Mouse (Mus musculus) liver, postnatal 0 days (tissue): ENCODE data around the gene Egfem1. TPM values are rescaled to one million over a fixed set of nuclear protein-coding genes. Genes with fewer than 3 reads are reported as not detected.

ENCODE experiments used
- ATAC-seq: fragments of 200-750 bp; cut with Nextera tagmentation; 2 replicates; pipeline ENCODE4 v1.8.0; 2017; ENCODE audit warnings: mild to moderate bottlenecking, moderate library complexity
- DNase-seq: peaks from one replicate; pipeline ENCODE4 v3.0.0-alpha.2; 2016
- H3K27ac ChIP-seq: fragments of 300-500 bp; sonication (generic); 2 replicates; pipeline ENCODE4 v1.5.1; 2014; ENCODE audit warnings: antibody characterized with exemption, moderate library complexity, mild to moderate bottlenecking, low read depth
- H3K27me3 ChIP-seq: fragments of 300-500 bp; sonication (generic); 2 replicates; pipeline ENCODE4 v1.6.1; 2014; ENCODE audit warnings: low read length, control low read depth, mixed read lengths; ENCODE audit not compliant: insufficient read depth
- H3K36me3 ChIP-seq: fragments of 300-500 bp; sonication (generic); replicated peaks from 2 replicates; pipeline ENCODE4 v1.6.1; 2014; ENCODE audit warnings: mild to moderate bottlenecking, control low read depth, low read length, moderate library complexity, mixed read lengths; ENCODE audit not compliant: insufficient read depth
- H3K4me1 ChIP-seq: fragments of 300-500 bp; sonication (generic); 2 replicates; pipeline ENCODE4 v1.6.1; 2014; ENCODE audit warnings: antibody characterized with exemption, mild to moderate bottlenecking, control low read depth; ENCODE audit not compliant: insufficient read depth
- H3K4me2 ChIP-seq: fragments of 300-500 bp; sonication (generic); 2 replicates; pipeline ENCODE4 v1.6.1; 2014; ENCODE audit warnings: low read depth, mild to moderate bottlenecking, low read length, moderate library complexity, mixed read lengths
- H3K4me3 ChIP-seq: fragments of 300-500 bp; sonication (generic); 2 replicates; pipeline ENCODE4 v1.5.1; 2014; ENCODE audit warnings: low read depth, low read length
- H3K9ac ChIP-seq: fragments of 300-500 bp; sonication (generic); replicated peaks from 2 replicates; pipeline ENCODE4 v1.6.1; 2014; ENCODE audit warnings: mild to moderate bottlenecking, moderate library complexity
- H3K9me3 ChIP-seq: fragments of 300-500 bp; sonication (generic); 2 replicates; pipeline ENCODE4 v1.6.1; 2016; ENCODE audit warnings: mild to moderate bottlenecking, control low read depth, low read length, mixed read lengths
- CTCF ChIP-seq: sonication (generic); IDR thresholded peaks from 2 replicates; pipeline ENCODE4 v1.5.1; 2016; ENCODE audit warnings: antibody characterized with exemption, low read depth
- EP300 ChIP-seq: IDR thresholded peaks from 2 replicates; pipeline ENCODE4 v1.6.1; 2016; ENCODE audit warnings: antibody characterized with exemption, low read depth, mild to moderate bottlenecking
- WGBS: fragments of 180-500 bp; shearing (Covaris S2); extraction: QIAGEN DNeasy Blood & Tissue Kit; methylation state at CpG from one replicate; pipeline ENCODE4 v1.1.7; 2014; ENCODE audit not compliant: insufficient replicate concordance; 5-methylcytosine and 5-hydroxymethylcytosine counted together
- polyA plus RNA-seq: library from polyadenylated mRNA; unstranded; fragments of >200 nt; fragmentation: Nextera tagmentation; extraction: Ambion mirVana; gene quantifications from 2 replicates; pipeline ENCODE4 v1.2.1, GENCODE M21; 2015

Gene Egfem1
- polyA plus RNA-seq, 1 experiment from 2014 or later: 0.69 TPM

GRCm38 (mm10) chr3:29236517-29236916 is 154.7 kb downstream of the Egfem1 start:
- Histone ChIP-seq H3K4me3 (no peak overlapping the region), H3K9ac (no peak overlapping the region), H3K4me1 (no peaks in the 10 kb centered on the region), H3K36me3 (no peaks in the 10 kb centered on the region), H3K9me3 (no peaks in the 10 kb centered on the region), H3K27me3 (no peaks in the 10 kb centered on the region), H3K27ac (no peak overlapping the region), H3K4me2 (no peak overlapping the region)
- WGBS: 72% methylated on average over 5 of the region's 5 CpGs
- TF ChIP-seq EP300 (no peak), CTCF (no peak)
- ATAC-seq (no peak), DNase-seq (no peak)

- no peaks in the 10 kb centered on the region for H3K4me1 ChIP-seq
- H3K36me3 ChIP-seq: no peaks in the 10 kb centered on the region
- ATAC-seq: peak; percentile 35; the same call in 1 of the 2 replicates
- no peak overlapping the region for H3K9ac ChIP-seq
- TF ChIP-seq EP300 (peak; percentile 46; the same call in 1 of the 2 replicates), CTCF (no peak)
- no peaks in the 10 kb centered on the region for H3K9me3 ChIP-seq
- 33% methylated on average over 3 of the region's 3 CpGs for WGBS
- no peak overlapping the region for H3K4me2 ChIP-seq
- no peak for DNase-seq
- H3K27me3 ChIP-seq: no peaks in the 10 kb centered on the region
- no peak overlapping the region for H3K4me3 ChIP-seq
- H3K27ac ChIP-seq: 0 out of 2 replicates have a peak overlapping the region, but pooled peaks have one; percentile 16
Measured at GRCm38 (mm10) chr3:29243600-29243999, 161.8 kb downstream of the Egfem1 start.

- Histone ChIP-seq H3K36me3 (no peaks in the 10 kb centered on the region), H3K27ac (no peak overlapping the region), H3K9ac (no peak overlapping the region), H3K4me2 (no peak overlapping the region), H3K4me1 (no peaks in the 10 kb centered on the region), H3K9me3 (no peaks in the 10 kb centered on the region), H3K4me3 (no peak overlapping the region), H3K27me3 (no peaks in the 10 kb centered on the region)
- TF ChIP-seq CTCF (no peak), EP300 (no peak)
- DNase-seq (no peak), ATAC-seq (no peak)
- WGBS: 69% methylated on average over 4 of the region's 4 CpGs
Measured at GRCm38 (mm10) chr3:29291633-29292032, 209.8 kb downstream of the Egfem1 start.

- WGBS: 66% methylated on average over 3 of the region's 3 CpGs
Measured at GRCm38 (mm10) chr3:29292251-29292650, 210.4 kb downstream of the Egfem1 start.

GRCm38 (mm10) chr3:29293230-29293629 is 211.4 kb downstream of the Egfem1 start:
- Histone ChIP-seq H3K9me3 (no peaks in the 10 kb centered on the region), H3K4me3 (no peak overlapping the region), H3K27ac (no peak overlapping the region), H3K4me1 (no peaks in the 10 kb centered on the region), H3K4me2 (no peak overlapping the region), H3K9ac (no peak overlapping the region), H3K27me3 (no peaks in the 10 kb centered on the region), H3K36me3 (no peaks in the 10 kb centered on the region)
- DNase-seq (no peak), ATAC-seq (no peak)
- TF ChIP-seq EP300 (no peak), CTCF (no peak)
- 73% methylated on average over 4 of the region's 4 CpGs for WGBS

More at GRCm38 (mm10) chr3:29292251-29292650, 210.4 kb downstream of the Egfem1 start:
- Histone ChIP-seq H3K9ac (no peak overlapping the region), H3K4me1 (no peaks in the 10 kb centered on the region), H3K9me3 (no peaks in the 10 kb centered on the region), H3K4me2 (no peak overlapping the region), H3K4me3 (no peak overlapping the region), H3K27ac (no peak overlapping the region), H3K36me3 (no peaks in the 10 kb centered on the region), H3K27me3 (no peaks in the 10 kb centered on the region)
- no peak for ATAC-seq
- TF ChIP-seq CTCF: no peak
- no peak for TF ChIP-seq EP300
- no peak for DNase-seq

- ATAC-seq (no peak), DNase-seq (no peak)
- Histone ChIP-seq H3K4me1 (no peaks in the 10 kb centered on the region), H3K4me2 (no peak overlapping the region), H3K27ac (no peak overlapping the region), H3K9me3 (no peaks in the 10 kb centered on the region), H3K36me3 (no peaks in the 10 kb centered on the region), H3K4me3 (no peak overlapping the region), H3K9ac (no peak overlapping the region), H3K27me3 (no peaks in the 10 kb centered on the region)
- TF ChIP-seq EP300: no peak
- TF ChIP-seq CTCF: no peak
- 54% methylated on average over 3 of the region's 3 CpGs for WGBS
Measured at GRCm38 (mm10) chr3:29342223-29342791, 260.5 kb downstream of the Egfem1 start.

GRCm38 (mm10) chr3:29345805-29346204 is 264.0 kb downstream of the Egfem1 start:
- H3K27ac ChIP-seq: no peak overlapping the region
- H3K9me3 ChIP-seq: no peaks in the 10 kb centered on the region
- no peak overlapping the region for H3K4me2 ChIP-seq
- ATAC-seq (no peak), DNase-seq (no peak)
- H3K4me1 ChIP-seq: no peaks in the 10 kb centered on the region
- WGBS: 63% methylated on average over 3 of the region's 3 CpGs
- H3K4me3 ChIP-seq: no peak overlapping the region
- H3K36me3 ChIP-seq: no peaks in the 10 kb centered on the region
- H3K9ac ChIP-seq: no peak overlapping the region
- no peak for TF ChIP-seq EP300
- TF ChIP-seq CTCF: no peak
- H3K27me3 ChIP-seq: no peaks in the 10 kb centered on the region
